Mouse (Mus musculus) Patski (cell line): Measurements from ENCODE around the gene Raet1e. TPM values are rescaled to one million over a fixed set of nuclear protein-coding genes. Genes with fewer than 3 reads are reported as not detected.
A peak's percentile ranks its signal among the peaks of the same experiment; 100 is the strongest.
"Not testable (repeated sequence)": the region's sequence is repeated elsewhere in the genome, so short reads cannot be mapped to it uniquely, and the experiment has no call there.

Experiments used
- ATAC-seq: fragments of 100-300 bp; one replicate; pipeline ENCODE4 v1.8.0; 2021
- CTCF ChIA-PET: fragments of 350-600 bp; sonication (Branson Sonifier 250); formaldehyde crosslinking; loops from one replicate; lab custom pipeline; 2022; ENCODE audit warnings: inconsistent platforms; lab: Charles Lee
- POLR2A ChIA-PET: fragments of 350-600 bp; sonication (Branson Sonifier 250); formaldehyde crosslinking; loops from one replicate; lab custom pipeline; 2022; ENCODE audit warnings: antibody characterized with exemption, inconsistent platforms; lab: Charles Lee
- DNase-seq: peaks from one replicate; pipeline ENCODE4 v3.0.0-alpha.2; 2011; ENCODE audit warnings: low read depth, low spot score
- H3K27me3 ChIP-seq: fragments of 371-371 bp; one replicate; pipeline ENCODE4 v1.5.1; 2021
- CTCF ChIP-seq: fragments of 100-300 bp; IDR thresholded peaks from one replicate; pipeline ENCODE4 v1.5.1; 2021
- in situ Hi-C: fragments of 300-500 bp; cut with MboI; formaldehyde crosslinking; loops from 3 replicates; pipeline ENCODE4 v1.11.1; 2018; ENCODE audit warnings: low pct_unique_long_range_greater_than_20kb, mixed read lengths
- polyA plus RNA-seq: library from polyadenylated mRNA; unstranded; gene quantifications from one replicate; pipeline ENCODE4 v1.2.3, GENCODE M21; 2021

Raet1e gene
- polyA plus RNA-seq, 1 experiment from 2014 or later: 2.1 TPM

DNA sequence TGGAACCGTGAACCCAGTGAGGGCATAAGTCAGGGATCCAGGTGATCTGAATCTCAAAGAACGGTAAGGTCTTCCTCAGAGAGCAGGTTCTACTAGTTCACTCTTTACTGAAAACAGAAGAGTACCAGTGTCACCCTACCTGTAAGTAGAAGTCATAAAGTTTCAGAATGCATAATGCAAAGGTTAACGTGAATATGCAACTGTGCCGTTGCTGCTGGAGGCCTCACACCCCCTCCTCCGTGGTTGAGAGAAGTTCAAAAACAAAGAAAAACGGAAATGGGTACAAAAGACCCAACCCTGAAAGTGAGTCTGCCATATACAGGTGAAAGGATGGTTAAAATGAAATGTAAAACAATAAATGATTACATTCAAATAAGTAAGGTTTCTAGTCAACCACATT, 145.4 kb downstream of the Raet1e start:
- in situ Hi-C loops: no loop called here
- ATAC-seq: no peak
- ChIA-PET CTCF (no interaction called here), POLR2A (no interaction called here)
- DNase-seq: no peak
- no peak for TF ChIP-seq CTCF
- no peaks in the 10 kb centered on the region for H3K27me3 ChIP-seq

DNA sequence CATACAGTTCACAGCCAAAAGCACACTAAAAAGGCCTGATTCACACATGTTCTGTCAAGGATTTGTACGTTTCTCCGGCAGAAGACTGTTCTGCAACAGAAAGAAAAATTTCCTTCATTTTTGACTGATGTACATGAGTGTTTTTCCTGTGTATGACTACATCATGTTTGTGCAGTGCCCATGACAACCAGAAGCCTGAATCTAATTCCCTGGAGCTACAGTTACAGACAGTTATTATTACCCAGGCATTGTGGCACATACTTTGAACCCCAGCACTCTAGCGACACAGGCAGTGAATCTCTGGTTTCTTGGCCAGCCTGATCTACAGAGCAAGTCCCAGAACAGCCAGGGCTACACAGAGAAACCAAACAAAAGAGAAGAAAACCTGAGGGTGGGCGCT, 147.4 kb downstream of the Raet1e start:
- no peak for TF ChIP-seq CTCF
- ATAC-seq (no peak), DNase-seq (no peak)
- no peaks in the 10 kb centered on the region for H3K27me3 ChIP-seq
- ChIA-PET POLR2A (no interaction called here), CTCF (no interaction called here)
- in situ Hi-C loops: no loop called here

DNA sequence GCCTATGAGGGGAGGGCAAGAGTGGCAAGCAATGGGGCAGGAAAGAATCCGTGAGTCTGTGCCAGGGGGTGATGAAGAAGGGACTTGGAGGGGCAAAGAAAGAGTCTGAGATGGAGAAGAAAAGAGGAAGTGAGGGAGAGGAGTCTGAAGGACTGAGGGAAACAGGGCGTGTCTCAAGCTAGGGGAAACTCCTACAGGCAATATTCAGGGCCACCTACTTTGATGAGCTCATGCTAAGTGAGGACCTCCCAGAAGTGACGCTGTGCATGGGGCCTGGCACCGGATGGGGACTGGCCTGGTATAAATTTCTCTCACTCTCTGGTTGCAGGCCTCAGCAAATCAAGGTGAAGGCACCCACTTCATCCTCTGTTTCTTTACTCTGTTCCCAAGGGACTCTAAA, 148.1 kb downstream of the Raet1e start:
- DNase-seq: no peak
- ChIA-PET POLR2A (no interaction called here), CTCF (no interaction called here)
- in situ Hi-C loops: no loop called here
- H3K27me3 ChIP-seq: no peaks in the 10 kb centered on the region
- no peak for TF ChIP-seq CTCF
- ATAC-seq: no peak

DNA sequence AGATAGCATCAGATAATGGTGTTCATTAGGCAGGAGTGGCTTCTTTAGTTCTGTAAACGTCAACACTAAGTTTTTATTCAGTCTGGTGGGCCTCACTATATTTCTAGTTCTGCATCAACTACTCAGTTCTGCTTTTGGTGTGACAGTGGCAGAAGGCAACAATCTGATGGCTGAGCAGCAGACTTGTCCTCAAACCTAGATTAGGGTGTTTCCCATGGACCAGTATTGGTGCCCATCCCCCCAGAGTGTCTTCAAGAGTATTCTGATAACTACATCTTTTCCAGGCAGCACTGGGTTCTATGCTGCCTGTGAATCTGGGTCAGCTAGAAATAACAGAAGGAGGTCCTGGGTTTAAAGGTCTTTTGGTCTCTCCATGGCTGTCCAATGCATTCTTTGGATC, 149.9 kb downstream of the Raet1e start:
- no peak for DNase-seq
- POLR2A ChIA-PET: no interaction called here
- ATAC-seq: no peak
- in situ Hi-C loops: no loop called here
- TF ChIP-seq CTCF: no peak
- CTCF ChIA-PET: no interaction called here
- no peaks in the 10 kb centered on the region for H3K27me3 ChIP-seq

DNA sequence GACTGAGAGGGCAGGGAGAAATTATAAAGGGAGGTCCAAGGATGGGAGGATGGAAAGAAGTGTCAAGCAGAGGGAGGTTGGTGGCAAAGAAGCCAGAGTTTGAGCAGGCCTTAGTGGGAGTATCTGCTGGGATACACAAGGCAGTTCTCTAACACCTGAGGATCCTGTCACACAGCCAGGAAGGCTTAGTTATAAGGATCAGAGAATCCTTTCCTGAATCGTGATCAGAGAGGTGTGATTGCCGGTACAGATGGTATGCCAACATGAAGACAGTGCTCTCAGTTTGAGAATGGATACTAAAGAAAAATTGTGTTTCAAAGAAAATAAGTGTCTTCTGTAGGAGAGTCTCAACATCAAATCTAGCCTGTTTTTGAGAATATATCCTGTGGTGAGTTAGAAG, 164.5 kb downstream of the Raet1e start:
- POLR2A ChIA-PET: no interaction called here
- DNase-seq: no peak
- TF ChIP-seq CTCF: no peak
- CTCF ChIA-PET: no interaction called here
- H3K27me3 ChIP-seq: peaks cover 5% of the 10 kb centered on the region
- ATAC-seq: no peak
- in situ Hi-C loops: no loop called here

DNA sequence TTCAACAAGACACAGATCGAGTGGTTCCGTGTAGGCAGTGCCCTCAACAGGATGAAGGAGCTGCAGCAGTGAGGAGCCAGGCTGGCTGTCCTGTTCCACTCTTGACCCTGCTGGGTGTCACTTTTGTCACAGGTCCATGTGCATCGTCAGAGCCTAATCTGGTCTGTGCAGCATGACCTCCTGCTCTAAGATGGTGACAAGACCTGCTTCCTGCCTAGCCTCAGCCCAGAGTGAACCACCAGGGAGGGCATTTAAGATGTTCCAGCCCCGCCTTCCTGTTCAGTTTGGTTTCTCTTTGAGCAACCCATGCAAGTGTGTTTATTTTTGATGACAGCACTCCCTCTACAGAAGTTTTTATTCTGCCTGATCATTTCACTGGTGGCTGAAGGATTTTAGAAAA, 187.4 kb downstream of the Raet1e start:
- in situ Hi-C loops, DNase-seq, H3K27me3 ChIP-seq, ATAC-seq, CTCF ChIA-PET, POLR2A ChIA-PET: not testable (repeated sequence)

DNA sequence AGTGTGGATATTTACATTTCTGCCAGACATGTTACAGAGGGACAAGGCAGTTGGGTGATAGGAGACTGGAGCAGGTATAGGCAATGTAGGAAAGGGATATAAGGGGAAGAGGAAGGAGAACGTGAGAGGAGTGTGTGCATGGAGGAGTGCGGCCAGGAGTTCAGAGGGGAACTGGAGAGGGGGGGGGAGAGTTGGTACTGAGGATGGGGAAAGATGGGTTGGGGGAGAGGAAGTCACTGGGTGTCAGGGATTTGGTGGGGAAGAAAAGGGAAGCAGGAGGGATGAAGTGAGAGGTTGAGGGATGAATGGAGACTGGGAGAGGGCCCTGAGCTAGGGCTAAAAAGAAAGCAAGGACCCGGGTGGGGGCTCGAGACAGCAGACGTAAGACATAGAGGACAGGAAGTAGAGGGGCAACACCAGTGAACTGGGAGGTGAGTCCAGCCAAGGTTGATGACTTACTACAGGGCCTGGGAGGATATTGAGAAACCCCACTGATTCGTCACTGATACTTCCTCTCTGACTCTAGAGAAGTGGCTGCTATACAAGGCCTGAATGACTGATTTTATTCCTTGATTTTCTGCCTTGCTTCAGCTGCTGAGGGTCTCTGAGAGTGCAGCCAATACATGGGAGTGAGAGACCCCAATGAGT, 195.3 kb downstream of the Raet1e start:
- POLR2A ChIA-PET, CTCF ChIA-PET, H3K27me3 ChIP-seq, DNase-seq, ATAC-seq: not testable (repeated sequence)
- in situ Hi-C loops: loop anchor here (25.0 kb wide), 1 partner anchor 166 kb away; no protein-coding TSS in a partner anchor

DNA sequence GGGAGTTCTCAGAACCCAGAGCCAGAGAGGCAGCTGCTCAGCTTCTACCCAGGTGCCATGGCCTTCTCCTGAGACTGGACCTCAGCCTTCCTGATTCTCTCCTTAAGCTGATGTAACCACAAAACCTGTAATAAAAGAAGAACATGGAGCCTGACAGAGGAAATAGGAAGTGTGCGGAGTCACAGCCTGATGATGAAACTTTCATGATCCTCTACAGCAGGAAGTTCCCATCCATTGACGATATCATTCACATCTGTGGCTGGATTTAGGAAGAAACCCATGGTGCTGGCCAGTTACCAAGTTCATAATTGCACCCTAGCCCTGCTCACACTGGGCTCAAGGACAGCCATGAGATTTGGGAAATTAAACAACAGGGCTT, 195.8 kb downstream of the Raet1e start:
- DNase-seq, ATAC-seq, POLR2A ChIA-PET, H3K27me3 ChIP-seq, CTCF ChIA-PET: not testable (repeated sequence)
- in situ Hi-C loops: loop anchor here (25.0 kb wide), 1 partner anchor 167 kb away; no protein-coding TSS in a partner anchor

DNA sequence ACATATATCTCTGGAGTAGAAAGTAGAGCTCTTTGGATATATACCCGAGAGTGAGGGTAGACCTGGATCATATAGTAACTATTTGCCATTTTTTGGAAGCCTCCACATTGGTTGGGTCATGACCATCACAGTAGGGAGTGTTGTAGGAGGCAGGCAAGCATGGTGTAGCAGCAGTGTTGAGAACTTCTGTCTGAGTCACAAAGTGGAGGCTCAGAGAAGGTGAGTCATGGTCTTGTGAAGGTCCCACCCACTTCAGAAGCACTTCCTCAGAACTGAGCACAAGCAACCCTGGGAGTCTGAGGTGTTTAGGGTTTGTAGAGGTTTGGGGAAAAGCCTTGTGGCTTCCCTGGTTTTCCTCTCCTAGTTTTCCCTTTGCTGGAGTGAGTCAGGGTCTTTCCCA, 199.0 kb downstream of the Raet1e start:
- in situ Hi-C loops: loop anchor here (25.0 kb wide), 1 partner anchor 170 kb away; no protein-coding TSS in a partner anchor
- DNase-seq, H3K27me3 ChIP-seq, CTCF ChIA-PET: not testable (repeated sequence)
- ATAC-seq: peak; percentile 78
- POLR2A ChIA-PET: interaction anchor here (0.8 kb wide), 1 partner anchor 35 kb away, joined by 6 read pairs; no protein-coding TSS in a partner anchor

DNA sequence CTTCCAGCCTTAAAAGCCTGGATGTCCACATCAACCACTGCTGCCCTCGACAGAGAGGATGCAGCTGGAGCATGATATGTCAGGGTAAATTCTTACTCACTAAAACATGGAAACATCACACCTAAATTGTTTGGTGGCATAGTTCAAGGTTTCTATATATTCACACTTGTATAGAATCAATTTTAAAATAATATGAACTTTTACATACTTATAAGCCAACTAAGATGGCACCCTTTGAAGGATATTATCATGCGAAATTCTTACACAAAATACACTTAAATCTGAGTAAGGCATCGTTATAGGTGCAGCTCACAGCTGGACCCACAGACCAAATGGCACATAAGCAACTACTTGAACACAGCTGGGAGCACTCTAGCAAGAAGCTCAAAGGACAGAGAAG, 201.9 kb downstream of the Raet1e start, which contains the start of gene Raet1d:
Gene Raet1d (plus strand): TSS at position 301 of the 400 bp plus-strand sequence.
- H3K27me3 ChIP-seq, ATAC-seq, POLR2A ChIA-PET, CTCF ChIA-PET, DNase-seq: not testable (repeated sequence)
- in situ Hi-C loops: loop anchor here (25.0 kb wide), 1 partner anchor 173 kb away; no protein-coding TSS in a partner anchor

DNA sequence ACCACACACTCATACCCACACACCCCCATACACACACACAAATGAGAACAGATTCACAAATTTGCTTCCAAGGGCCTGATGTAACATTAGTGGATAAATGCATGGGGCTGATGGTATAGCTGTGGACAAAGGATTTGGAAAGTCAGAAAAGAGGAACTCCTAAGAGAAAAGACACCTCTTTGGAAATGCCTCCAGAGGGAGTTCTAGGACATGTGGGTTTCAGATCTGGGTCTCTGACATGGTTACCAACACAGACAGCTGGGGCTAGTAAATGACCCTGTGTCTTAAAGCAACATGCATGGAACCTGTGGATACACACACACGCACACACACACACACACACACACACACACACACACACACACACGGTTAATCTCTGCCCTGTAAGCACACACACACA, 202.6 kb downstream of the Raet1e start:
- in situ Hi-C loops: loop anchor here (25.0 kb wide), 1 partner anchor 174 kb away; no protein-coding TSS in a partner anchor
- POLR2A ChIA-PET, ATAC-seq, H3K27me3 ChIP-seq, DNase-seq, CTCF ChIA-PET: not testable (repeated sequence)

DNA sequence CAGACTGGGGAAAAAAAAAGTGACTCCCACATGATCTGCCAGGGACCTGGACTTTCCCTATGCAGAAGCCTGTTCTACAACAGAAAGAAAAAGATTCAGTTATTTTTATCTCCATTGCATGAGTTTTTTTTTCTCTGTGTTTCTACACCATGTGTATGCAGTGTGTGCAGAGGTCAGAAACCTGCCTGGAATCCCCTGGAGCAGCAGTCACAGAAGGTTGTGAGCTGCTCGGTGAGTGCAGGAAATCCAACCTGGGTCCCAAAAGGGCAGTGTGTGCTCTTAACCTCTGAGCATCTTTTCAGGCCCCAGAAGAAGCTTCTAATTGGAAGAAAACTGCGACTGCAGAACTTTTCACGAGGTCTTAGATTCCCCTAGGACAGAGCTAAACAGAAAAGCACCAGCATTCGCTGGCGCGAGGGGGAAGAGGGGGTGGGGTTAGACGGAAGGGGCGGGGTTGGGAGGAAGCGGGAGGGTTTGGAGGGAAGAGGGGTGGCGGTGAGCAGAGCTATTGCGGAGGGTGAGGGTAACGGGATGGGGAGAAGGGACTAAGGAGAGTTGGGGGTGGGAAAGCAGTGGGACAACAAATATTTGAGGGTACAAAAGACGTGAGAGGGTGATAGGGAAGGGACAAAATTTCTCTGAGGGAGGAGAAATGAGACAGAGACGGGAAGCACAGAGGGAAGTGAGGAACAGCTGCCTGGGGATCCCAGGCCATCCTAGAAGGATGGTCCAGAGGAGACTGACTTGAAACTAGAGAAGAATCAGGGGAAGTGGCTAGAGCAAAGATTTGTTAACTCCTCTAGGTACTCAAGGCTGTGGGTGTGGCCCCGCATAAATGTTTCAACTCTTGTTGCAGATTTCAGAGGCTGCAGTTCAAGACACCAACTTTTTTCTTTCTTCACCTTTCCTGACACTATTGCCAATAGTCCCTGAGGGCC, 203.3 kb downstream of the Raet1e start:
- ATAC-seq, DNase-seq, POLR2A ChIA-PET, H3K27me3 ChIP-seq, CTCF ChIA-PET: not testable (repeated sequence)
- in situ Hi-C loops: loop anchor here (25.0 kb wide), 1 partner anchor 174 kb away; no protein-coding TSS in a partner anchor

DNA sequence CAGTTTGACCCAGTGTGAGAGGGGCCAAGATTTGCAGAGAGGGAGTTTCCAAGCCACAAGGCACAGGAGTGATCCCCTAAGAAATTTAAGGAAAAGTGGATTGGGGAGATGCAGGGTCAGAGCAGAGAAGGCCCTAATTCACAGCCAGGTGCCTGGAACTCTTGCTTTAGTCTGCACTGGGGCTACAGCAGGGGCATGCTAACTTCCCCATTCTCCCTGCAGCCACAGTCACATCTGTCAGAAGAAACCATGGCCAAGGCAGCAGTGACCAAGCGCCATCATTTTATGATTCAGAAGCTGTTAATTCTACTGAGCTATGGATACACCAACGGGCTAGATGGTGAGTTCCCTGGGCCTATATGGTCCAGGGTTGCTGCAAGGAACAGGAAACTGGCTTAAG, 204.1 kb downstream of the Raet1e start:
- POLR2A ChIA-PET, H3K27me3 ChIP-seq, CTCF ChIA-PET, ATAC-seq, DNase-seq: not testable (repeated sequence)
- in situ Hi-C loops: loop anchor here (25.0 kb wide), 1 partner anchor 175 kb away; no protein-coding TSS in a partner anchor

DNA sequence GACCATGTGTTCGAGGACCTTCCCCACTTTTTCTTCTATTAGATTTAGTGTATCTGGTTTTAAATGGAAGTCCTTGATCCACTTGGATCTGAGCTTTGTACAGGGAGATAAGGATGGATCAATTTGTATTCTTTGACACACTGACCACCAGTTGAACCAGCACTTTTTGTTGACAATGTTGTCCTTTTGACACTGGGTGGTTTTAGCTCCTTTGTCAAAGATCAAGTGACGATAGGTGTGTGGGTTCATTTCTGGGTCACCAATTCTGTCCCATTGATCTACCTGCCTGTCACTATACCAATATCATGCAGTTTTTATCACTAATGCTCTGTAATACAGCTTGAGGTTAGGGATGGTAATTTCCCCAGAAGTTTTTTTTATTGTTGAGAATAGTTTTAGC, 206.5 kb downstream of the Raet1e start:
- H3K27me3 ChIP-seq, POLR2A ChIA-PET, DNase-seq, ATAC-seq, CTCF ChIA-PET: not testable (repeated sequence)
- in situ Hi-C loops: loop anchor here (25.0 kb wide), 1 partner anchor 178 kb away; no protein-coding TSS in a partner anchor

DNA sequence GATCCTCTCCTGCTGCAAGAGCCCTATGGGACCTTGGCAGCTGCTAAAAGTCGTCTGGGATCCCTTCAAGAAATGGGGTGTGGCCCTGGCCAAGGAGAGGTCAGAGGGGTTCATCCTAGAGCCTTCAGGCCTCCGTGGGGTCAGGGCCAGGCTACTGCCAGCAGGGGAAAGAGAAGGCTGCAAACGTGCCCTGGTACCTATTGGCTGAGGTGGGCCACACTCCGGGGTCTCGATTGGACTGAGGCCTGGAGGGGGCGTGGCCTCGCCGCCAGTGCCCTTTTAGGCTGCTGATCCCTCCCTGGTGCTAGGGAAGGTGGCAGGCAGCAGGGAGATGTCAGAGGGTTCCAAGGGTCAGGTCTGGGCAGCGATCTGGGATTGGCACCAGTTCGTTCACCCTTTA, 222.9 kb downstream of the Raet1e start:
- CTCF ChIA-PET, ATAC-seq, POLR2A ChIA-PET: not testable (repeated sequence)

More for the DNA sequence above, 222.9 kb downstream of the Raet1e start:
- in situ Hi-C loops, H3K27me3 ChIP-seq, DNase-seq: not testable (repeated sequence)
